Mouse (Mus musculus) neural tube, embryonic 14.5 days (tissue): ENCODE measurements around the gene Rb1. TPM values are rescaled to one million over a fixed set of nuclear protein-coding genes. Genes with fewer than 3 reads are reported as not detected.

Experiments used
- ATAC-seq: fragments of 200-750 bp; cut with Nextera tagmentation; 2 replicates; pipeline ENCODE4 v1.8.0; 2017; ENCODE audit warnings: low read depth, mild to moderate bottlenecking, moderate TSS enrichment, moderate library complexity
- H3K27ac ChIP-seq: fragments of 300-500 bp; sonication (generic); 2 replicates; pipeline ENCODE4 v1.5.1; 2014; ENCODE audit warnings: low read depth, mild to moderate bottlenecking, control low read depth, low read length, moderate library complexity, mixed read lengths
- H3K27me3 ChIP-seq: fragments of 300-500 bp; sonication (generic); 2 replicates; pipeline ENCODE4 v1.6.1; 2014; ENCODE audit warnings: low read length; ENCODE audit not compliant: control insufficient read depth, insufficient read depth
- H3K36me3 ChIP-seq: fragments of 300-500 bp; sonication (generic); 2 replicates; pipeline ENCODE4 v1.6.1; 2014; ENCODE audit warnings: low read length, mixed read lengths; ENCODE audit not compliant: control insufficient read depth, insufficient read depth
- H3K4me1 ChIP-seq: fragments of 300-500 bp; sonication (generic); 2 replicates; pipeline ENCODE4 v1.6.1; 2014; ENCODE audit warnings: low read length; ENCODE audit not compliant: control insufficient read depth, insufficient read depth
- H3K4me2 ChIP-seq: fragments of 300-500 bp; sonication (generic); 2 replicates; pipeline ENCODE4 v1.6.1; 2014; ENCODE audit warnings: mild to moderate bottlenecking, low read depth, low read length, control low read depth
- H3K4me3 ChIP-seq: fragments of 300-500 bp; sonication (generic); 2 replicates; pipeline ENCODE4 v1.5.1; 2014; ENCODE audit warnings: low read depth, low read length, control low read depth, mixed read lengths
- H3K9ac ChIP-seq: fragments of 300-500 bp; sonication (generic); replicated peaks from 2 replicates; pipeline ENCODE4 v1.6.1; 2014; ENCODE audit warnings: low read depth, mild to moderate bottlenecking, control low read depth, low read length, mixed read lengths
- H3K9me3 ChIP-seq: fragments of 300-500 bp; sonication (generic); 2 replicates; pipeline ENCODE4 v1.6.1; 2016; ENCODE audit warnings: low read length; ENCODE audit not compliant: control insufficient read depth
- WGBS: fragments of 180-500 bp; shearing (Covaris S2); extraction: QIAGEN DNeasy Blood & Tissue Kit; methylation state at CpG from one replicate; pipeline ENCODE4 v1.1.7; 2014; 5-methylcytosine and 5-hydroxymethylcytosine counted together
- polyA plus RNA-seq: library from polyadenylated mRNA; unstranded; fragments of >200 nt; fragmentation: Nextera tagmentation; extraction: Ambion mirVana; gene quantifications from 2 replicates; pipeline ENCODE4 v1.2.1, GENCODE M21; 2014

The Rb1 gene
- polyA plus RNA-seq, 1 experiment from 2014 or later, result 33.8 TPM

DNA sequence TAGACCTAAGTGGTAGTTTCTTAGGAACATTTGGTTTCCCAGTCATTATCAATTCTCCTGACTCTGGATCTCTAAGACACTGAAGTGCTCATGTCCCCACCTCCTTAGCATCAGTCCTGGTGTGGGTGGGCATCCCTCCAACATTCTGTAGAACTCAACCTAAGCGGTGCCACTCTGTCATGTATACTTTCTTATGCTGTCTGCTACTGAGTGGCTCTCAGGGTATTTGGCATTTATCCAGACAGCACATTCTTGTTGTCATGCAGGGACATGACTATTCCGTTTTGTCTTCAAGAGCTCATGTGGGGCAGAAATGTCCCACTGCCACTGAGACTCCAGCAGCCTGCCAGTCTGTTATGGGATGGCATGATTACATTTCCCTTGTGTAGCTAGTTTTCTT lies 144.5 kb downstream of the Rb1 start:
- H3K4me3 ChIP-seq, result no peak overlapping the region
- peaks cover 10% of the 10 kb centered on the region; the same call in 1 of the 2 replicates for H3K36me3 ChIP-seq
- no peak overlapping the region for H3K4me2 ChIP-seq
- no peak overlapping the region for H3K27ac ChIP-seq
- H3K4me1 ChIP-seq, result no peaks in the 10 kb centered on the region
- ATAC-seq, result no peak
- H3K9ac ChIP-seq, result no peak overlapping the region
- WGBS, result 42% methylated on average over 2 of the region's 2 CpGs
- no peaks in the 10 kb centered on the region for H3K9me3 ChIP-seq
- no peaks in the 10 kb centered on the region for H3K27me3 ChIP-seq

DNA sequence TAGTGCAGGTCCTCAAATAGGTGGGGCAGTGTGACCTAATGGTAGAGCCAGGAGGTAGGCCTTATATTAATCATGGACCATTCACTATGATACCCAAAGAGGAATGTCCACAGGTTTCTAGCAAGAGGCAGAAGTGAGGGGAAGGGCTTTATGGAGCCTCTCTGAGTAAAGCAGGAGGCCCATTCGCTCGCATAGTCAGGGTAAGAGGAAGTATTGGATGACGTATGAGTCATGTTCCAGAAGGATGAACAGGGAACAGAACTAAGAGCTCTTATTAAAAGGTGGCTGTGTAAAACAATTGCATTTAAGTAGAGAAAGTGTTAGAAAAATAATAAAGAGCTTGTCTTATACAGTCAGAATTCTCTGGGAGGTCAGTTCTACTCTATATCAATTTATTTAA lies 145.0 kb downstream of the Rb1 start:
- Histone ChIP-seq H3K9ac (no peak overlapping the region), H3K4me2 (no peak overlapping the region), H3K27me3 (no peaks in the 10 kb centered on the region), H3K27ac (no peak overlapping the region), H3K4me1 (no peaks in the 10 kb centered on the region), H3K4me3 (no peak overlapping the region), H3K9me3 (no peaks in the 10 kb centered on the region), H3K36me3 (peaks cover 10% of the 10 kb centered on the region; the same call in 1 of the 2 replicates)
- 90% methylated on average over 3 of the region's 3 CpGs for WGBS
- ATAC-seq, result no peak

DNA sequence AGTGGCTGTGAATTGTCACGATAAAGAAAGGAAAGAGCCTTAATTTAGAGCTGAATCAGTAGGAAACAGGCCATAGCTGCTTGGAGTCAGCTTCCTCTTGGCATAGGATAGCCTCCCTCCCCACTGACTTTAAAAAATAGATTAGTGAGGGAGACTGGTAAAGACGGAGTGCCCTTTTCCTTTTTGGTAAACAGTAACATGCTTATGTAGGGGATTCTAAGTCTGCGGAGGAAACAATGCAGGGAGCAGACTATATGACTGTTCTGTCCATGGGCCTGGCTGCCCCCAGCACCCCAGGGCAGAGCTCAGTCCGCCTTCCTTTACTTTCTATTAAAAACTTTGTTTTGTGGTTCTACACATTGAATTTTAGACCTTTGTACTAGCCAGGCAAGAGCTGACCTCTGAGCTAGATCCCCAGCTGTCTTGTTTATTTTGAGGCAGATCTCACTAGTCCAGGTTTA lies 146.4 kb downstream of the Rb1 start:
- WGBS, result 80% methylated on average over 4 of the region's 4 CpGs
- no peaks in the 10 kb centered on the region for H3K27me3 ChIP-seq

DNA sequence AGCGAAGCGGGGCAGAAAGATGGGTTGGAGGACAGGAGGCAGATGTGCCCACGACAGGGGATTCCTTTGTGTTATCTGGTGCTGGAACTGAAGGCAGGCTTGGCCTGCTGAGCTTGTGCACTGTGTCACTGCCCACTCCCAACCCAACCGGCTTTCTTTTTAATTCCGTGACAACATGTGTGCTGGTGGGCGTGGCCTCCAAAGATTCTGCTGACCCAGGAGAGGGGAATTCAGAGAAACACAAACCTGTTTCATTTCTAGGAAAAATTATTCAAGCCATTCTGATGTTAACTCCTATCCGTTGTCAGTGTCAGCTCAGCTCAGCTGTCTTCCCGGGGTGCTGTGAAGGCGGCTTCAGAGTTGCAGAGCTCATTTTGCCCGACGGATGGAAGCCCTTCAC lies 147.7 kb downstream of the Rb1 start:
- Histone ChIP-seq H3K27me3 (no peaks in the 10 kb centered on the region), H3K4me3 (no peak overlapping the region), H3K4me1 (no peaks in the 10 kb centered on the region), H3K9me3 (no peaks in the 10 kb centered on the region), H3K36me3 (peaks cover 13% of the 10 kb centered on the region; the same call in 1 of the 2 replicates), H3K4me2 (no peak overlapping the region), H3K9ac (no peak overlapping the region), H3K27ac (no peak overlapping the region)
- ATAC-seq, result no peak
- 93% methylated on average over 11 of the region's 11 CpGs for WGBS

More for the DNA sequence above, 146.4 kb downstream of the Rb1 start:
- H3K27ac ChIP-seq, result no peak overlapping the region
- ATAC-seq, result no peak
- H3K9ac ChIP-seq, result no peak overlapping the region; the same call in 1 of the 2 replicates
- peaks cover 10% of the 10 kb centered on the region; the same call in 1 of the 2 replicates for H3K36me3 ChIP-seq
- H3K9me3 ChIP-seq, result no peaks in the 10 kb centered on the region
- H3K4me3 ChIP-seq, result no peak overlapping the region
- no peaks in the 10 kb centered on the region for H3K4me1 ChIP-seq
- no peak overlapping the region for H3K4me2 ChIP-seq

DNA sequence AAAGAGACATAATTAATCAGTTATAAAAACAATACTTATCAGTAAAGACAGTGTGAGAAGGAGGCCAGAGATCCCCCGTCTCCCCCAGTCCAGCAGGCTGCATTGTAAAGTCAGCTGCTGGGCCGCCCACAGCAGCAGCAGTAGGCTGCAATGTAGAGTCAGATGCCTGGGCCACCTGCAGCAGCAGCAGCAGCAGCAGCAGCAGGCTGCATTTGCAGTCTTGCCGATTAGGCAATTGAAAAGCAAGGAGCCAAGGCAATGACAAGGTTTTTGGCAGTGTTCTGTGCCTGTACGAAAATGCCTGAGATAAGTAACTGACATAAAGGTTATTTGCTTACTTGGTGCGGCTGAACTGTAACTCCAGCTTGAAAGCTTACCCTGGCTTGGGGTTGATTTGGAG lies 149.4 kb downstream of the Rb1 start:
- no peak for ATAC-seq
- Histone ChIP-seq H3K9me3 (no peaks in the 10 kb centered on the region), H3K4me1 (no peaks in the 10 kb centered on the region), H3K4me2 (no peak overlapping the region), H3K36me3 (peaks cover 16% of the 10 kb centered on the region; the same call in 1 of the 2 replicates), H3K27me3 (no peaks in the 10 kb centered on the region), H3K9ac (no peak overlapping the region), H3K4me3 (no peak overlapping the region), H3K27ac (no peak overlapping the region)
- 90% methylated on average over 5 of the region's 5 CpGs for WGBS

DNA sequence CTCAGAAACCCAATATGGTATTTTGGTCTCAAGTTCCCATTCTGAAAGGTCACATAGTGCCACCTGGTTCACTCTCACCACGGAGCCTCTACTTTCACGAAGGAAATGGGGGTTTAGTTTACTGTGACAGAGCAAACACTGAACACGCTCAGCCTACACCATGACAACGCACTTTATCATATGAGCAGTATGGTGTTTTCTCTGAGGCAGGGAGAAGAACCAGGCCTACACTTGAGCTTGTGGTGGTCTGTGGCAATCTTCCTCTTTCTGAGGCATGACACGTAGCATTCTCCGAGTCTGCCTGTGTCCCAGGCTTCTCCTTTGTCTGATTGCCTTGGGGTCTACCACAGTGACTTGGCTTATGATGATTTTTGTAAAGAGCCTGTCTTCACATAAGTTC lies 149.8 kb downstream of the Rb1 start:
- Histone ChIP-seq H3K4me2 (no peak overlapping the region), H3K4me3 (no peak overlapping the region), H3K27ac (no peak overlapping the region), H3K4me1 (no peaks in the 10 kb centered on the region), H3K9me3 (no peaks in the 10 kb centered on the region), H3K27me3 (no peaks in the 10 kb centered on the region), H3K9ac (no peak overlapping the region), H3K36me3 (peaks cover 16% of the 10 kb centered on the region; the same call in 1 of the 2 replicates)
- WGBS, result 89% methylated on average over 6 of the region's 6 CpGs
- ATAC-seq, result no peak

DNA sequence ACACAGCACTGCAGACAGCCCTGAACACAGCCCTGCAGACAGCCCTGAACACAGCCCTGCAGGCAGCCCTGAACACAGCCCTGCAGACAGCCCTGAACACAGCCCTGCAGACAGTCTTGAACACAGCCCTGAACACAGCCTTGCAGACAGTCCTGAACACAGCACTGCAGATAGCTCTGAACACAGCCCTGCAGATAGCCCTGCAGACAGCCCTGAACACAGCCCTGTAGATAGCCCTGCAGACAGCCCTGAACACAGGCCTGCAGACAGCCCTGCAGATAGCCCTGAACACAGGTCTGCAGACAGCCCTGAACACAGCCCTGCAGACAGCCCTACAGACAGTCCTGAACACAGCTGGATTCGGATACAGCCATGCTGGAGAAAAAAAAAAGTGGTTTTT lies 150.6 kb downstream of the Rb1 start:
- Histone ChIP-seq H3K4me3 (no peak overlapping the region), H3K27ac (no peak overlapping the region), H3K9ac (no peak overlapping the region), H3K27me3 (no peaks in the 10 kb centered on the region), H3K4me1 (no peaks in the 10 kb centered on the region), H3K4me2 (no peak overlapping the region), H3K36me3 (peaks cover 16% of the 10 kb centered on the region; the same call in 1 of the 2 replicates), H3K9me3 (no peaks in the 10 kb centered on the region)
- WGBS, result 100% methylated on average over 1 of the region's 1 CpGs
- ATAC-seq, result no peak

DNA sequence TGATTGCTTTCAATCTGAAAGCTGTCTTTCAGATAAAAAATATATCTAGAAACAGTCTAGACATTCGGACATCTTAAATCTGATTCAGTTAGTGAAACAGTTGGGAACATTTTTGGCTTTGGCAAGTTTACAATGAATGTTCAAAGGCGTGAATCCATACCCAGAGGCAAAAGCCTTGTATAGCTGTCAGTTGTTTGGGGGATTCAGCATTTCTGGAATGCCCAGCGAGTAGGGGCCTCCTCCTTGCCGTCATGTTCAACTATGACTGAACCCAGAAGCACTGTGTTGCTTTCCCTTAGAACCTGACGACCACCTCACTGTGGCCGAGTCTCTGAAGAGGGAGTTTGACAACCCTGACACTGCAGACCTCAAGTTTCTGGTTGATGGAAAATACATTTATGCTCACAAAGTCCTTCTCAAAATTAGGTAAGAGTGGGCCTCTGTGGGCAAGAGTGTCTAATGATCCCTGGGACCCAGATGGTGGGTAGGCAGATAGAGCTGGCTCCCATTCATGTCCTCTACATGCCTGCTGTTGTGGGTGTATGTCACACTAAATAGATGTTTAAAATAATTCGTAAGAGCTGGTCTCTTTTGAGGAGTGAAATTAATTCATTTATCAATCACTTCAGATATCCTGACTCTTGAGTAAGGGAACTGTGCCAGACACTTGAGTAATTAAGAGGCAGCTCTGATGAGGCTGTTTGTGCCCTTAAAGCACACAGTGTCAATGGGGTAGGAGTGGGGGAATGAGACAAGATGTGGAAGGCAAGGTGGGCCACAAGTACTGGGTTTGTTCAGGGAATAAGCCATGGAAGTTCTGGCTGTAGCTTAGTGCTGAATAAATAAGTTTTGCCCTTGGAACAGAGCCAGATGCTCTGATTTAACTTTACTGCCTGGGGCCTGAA lies 151.3 kb downstream of the Rb1 start:
- WGBS, result 78% methylated on average over 7 of the region's 7 CpGs

DNA sequence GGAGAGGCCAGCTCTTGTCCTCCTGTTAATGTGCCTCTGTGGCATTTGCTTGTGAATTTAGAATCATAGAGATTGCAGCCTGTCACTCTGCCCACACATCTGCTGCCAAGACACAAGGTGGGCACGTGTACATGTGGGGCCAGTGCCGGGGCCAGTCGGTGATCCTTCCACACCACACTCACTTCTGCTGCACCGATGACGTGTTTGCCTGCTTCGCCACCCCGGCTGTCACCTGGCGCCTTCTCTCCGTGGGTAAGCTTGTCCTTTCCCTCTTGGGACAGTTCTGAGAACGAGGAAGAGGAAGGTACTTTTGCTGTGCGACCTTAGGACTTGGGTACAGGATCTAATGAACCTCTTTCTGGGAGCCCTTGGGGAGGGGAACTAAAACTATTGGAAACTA lies 152.0 kb downstream of the Rb1 start:
- Histone ChIP-seq H3K27me3 (no peaks in the 10 kb centered on the region), H3K9ac (no peak overlapping the region), H3K36me3 (peaks cover 16% of the 10 kb centered on the region), H3K4me2 (no peak overlapping the region), H3K4me1 (no peaks in the 10 kb centered on the region), H3K9me3 (no peaks in the 10 kb centered on the region), H3K27ac (no peak overlapping the region), H3K4me3 (no peak overlapping the region)
- WGBS, result 90% methylated on average over 11 of the region's 11 CpGs
- ATAC-seq, result no peak

More for the DNA sequence above, 151.3 kb downstream of the Rb1 start:
- H3K4me2 ChIP-seq, result no peak overlapping the region
- no peak overlapping the region for H3K9ac ChIP-seq
- H3K4me3 ChIP-seq, result no peak overlapping the region
- H3K36me3 ChIP-seq, result peaks cover 16% of the 10 kb centered on the region
- no peak for ATAC-seq
- H3K27me3 ChIP-seq, result no peaks in the 10 kb centered on the region
- H3K4me1 ChIP-seq, result no peaks in the 10 kb centered on the region
- no peak overlapping the region for H3K27ac ChIP-seq
- H3K9me3 ChIP-seq, result no peaks in the 10 kb centered on the region
